Mouse (Mus musculus) cortical plate, adult 2 months (tissue): ENCODE results near the gene Gucy1b2. TPM values are rescaled to one million over a fixed set of nuclear protein-coding genes. Genes with fewer than 3 reads are reported as not detected.

Source experiments
- H3K27ac ChIP-seq: fragments of 200-500 bp; 2 replicates; pipeline ENCODE4 v1.5.1; 2012; ENCODE audit warnings: low read length, control low read depth, inconsistent platforms; ENCODE audit not compliant: insufficient read depth
- H3K4me1 ChIP-seq: fragments of 200-500 bp; 2 replicates; pipeline ENCODE4 v1.6.1; 2011; ENCODE audit warnings: low read length; ENCODE audit not compliant: control insufficient read depth, insufficient read depth
- H3K4me3 ChIP-seq: fragments of 200-500 bp; 2 replicates; pipeline ENCODE4 v1.5.1; 2011; ENCODE audit warnings: mild to moderate bottlenecking, low read length, control low read depth; ENCODE audit not compliant: insufficient read depth
- CTCF ChIP-seq: fragments of 200-500 bp; IDR thresholded peaks from 2 replicates; pipeline ENCODE4 v1.5.1; 2011; ENCODE audit warnings: mild to moderate bottlenecking, control low read depth, low read length; ENCODE audit not compliant: insufficient read depth; ENCODE audit errors: extremely low read depth
- POLR2A ChIP-seq: fragments of 200-500 bp; IDR thresholded peaks from 2 replicates; pipeline ENCODE4 v1.6.1; 2011; ENCODE audit warnings: mild to moderate bottlenecking, low read length, control low read depth; ENCODE audit not compliant: insufficient read depth; ENCODE audit errors: extremely low read depth
- polyA plus RNA-seq: library from polyadenylated mRNA; depleted of rRNA; stranded (reverse); fragments of >200 nt; gene quantifications from 2 replicates; pipeline ENCODE4 v1.2.3, GENCODE M21; 2012

Gucy1b2 gene
- polyA plus RNA-seq, 1 experiment = 0.21 TPM

GRCm38 (mm10) chr14:62416007-62416741 lies 39.9 kb downstream of the Gucy1b2 start:
- H3K4me3 ChIP-seq = no peak overlapping the region
- no peak overlapping the region for H3K27ac ChIP-seq
- TF ChIP-seq CTCF = no peak
- no peak for TF ChIP-seq POLR2A
- peaks cover 4% of the 10 kb centered on the region for H3K4me1 ChIP-seq

GRCm38 (mm10) chr14:62395346-62395745 lies 60.7 kb downstream of the Gucy1b2 start:
- H3K4me1 ChIP-seq = no peaks in the 10 kb centered on the region; the same call in 1 of the 2 replicates
- no peak overlapping the region for H3K27ac ChIP-seq
- no peak overlapping the region for H3K4me3 ChIP-seq
- no peak for TF ChIP-seq POLR2A
- no peak for TF ChIP-seq CTCF

GRCm38 (mm10) chr14:62392754-62393153 lies 63.3 kb downstream of the Gucy1b2 start:
- Histone ChIP-seq H3K4me3 (no peak overlapping the region), H3K4me1 (peaks cover 5% of the 10 kb centered on the region), H3K27ac (no peak overlapping the region)
- no peak for TF ChIP-seq CTCF
- TF ChIP-seq POLR2A = no peak

- Histone ChIP-seq H3K4me3 (no peak overlapping the region), H3K4me1 (peaks cover 5% of the 10 kb centered on the region), H3K27ac (no peak overlapping the region)
- TF ChIP-seq POLR2A = no peak
- no peak for TF ChIP-seq CTCF
These were observed 66.2 kb downstream of the Gucy1b2 start for GRCm38 (mm10) chr14:62389729-62390536.

GRCm38 (mm10) chr14:62389064-62389728 lies 66.9 kb downstream of the Gucy1b2 start:
- no peak for TF ChIP-seq CTCF
- no peak for TF ChIP-seq POLR2A
- H3K4me3 ChIP-seq = no peak overlapping the region; the same call in 1 of the 2 replicates
- no peak overlapping the region for H3K27ac ChIP-seq
- peaks cover 5% of the 10 kb centered on the region for H3K4me1 ChIP-seq

- no peak overlapping the region for H3K27ac ChIP-seq
- H3K4me3 ChIP-seq = no peak overlapping the region
- TF ChIP-seq POLR2A (no peak), CTCF (no peak)
- H3K4me1 ChIP-seq = peaks cover 6% of the 10 kb centered on the region
These were observed 72.2 kb downstream of the Gucy1b2 start for GRCm38 (mm10) chr14:62383786-62384299.

- no peak overlapping the region for H3K4me3 ChIP-seq
- peaks cover 3% of the 10 kb centered on the region for H3K4me1 ChIP-seq
- H3K27ac ChIP-seq = no peak overlapping the region
- TF ChIP-seq POLR2A (no peak), CTCF (no peak)
These were observed 73.0 kb downstream of the Gucy1b2 start for GRCm38 (mm10) chr14:62383109-62383508.

- no peak overlapping the region for H3K4me3 ChIP-seq
- peaks cover 4% of the 10 kb centered on the region for H3K4me1 ChIP-seq
- no peak for TF ChIP-seq CTCF
- no peak for TF ChIP-seq POLR2A
- no peak overlapping the region for H3K27ac ChIP-seq
These were observed 75.5 kb downstream of the Gucy1b2 start for GRCm38 (mm10) chr14:62380606-62381005.

GRCm38 (mm10) chr14:62379391-62379790 lies 76.7 kb downstream of the Gucy1b2 start:
- Histone ChIP-seq H3K4me3 (no peak overlapping the region), H3K4me1 (peaks cover 4% of the 10 kb centered on the region), H3K27ac (no peak overlapping the region)
- TF ChIP-seq POLR2A = no peak
- TF ChIP-seq CTCF = no peak
